Mouse (Mus musculus) testis, postnatal 14 days (tissue): ENCODE measurements at regions not wholly inside any gene's neighbourhood (a gene's known extent, or its start where the extent isn't known, plus 50 kb on each side); places are given as distances from the start of the nearest gene placed in this dataset.

Experiments
- DNase-seq: peaks from one replicate; pipeline ENCODE4 v3.0.0; 2021; ENCODE audit warnings: low spot score

- DNase-seq: no peak
These were observed 60.4 kb upstream of the Mbnl1 start for GRCm38 (mm10) chr3:60412206-60412605.

GRCm38 (mm10) chr3:60413749-60414148, 58.9 kb upstream of the Mbnl1 start:
- DNase-seq: no peak

DNA sequence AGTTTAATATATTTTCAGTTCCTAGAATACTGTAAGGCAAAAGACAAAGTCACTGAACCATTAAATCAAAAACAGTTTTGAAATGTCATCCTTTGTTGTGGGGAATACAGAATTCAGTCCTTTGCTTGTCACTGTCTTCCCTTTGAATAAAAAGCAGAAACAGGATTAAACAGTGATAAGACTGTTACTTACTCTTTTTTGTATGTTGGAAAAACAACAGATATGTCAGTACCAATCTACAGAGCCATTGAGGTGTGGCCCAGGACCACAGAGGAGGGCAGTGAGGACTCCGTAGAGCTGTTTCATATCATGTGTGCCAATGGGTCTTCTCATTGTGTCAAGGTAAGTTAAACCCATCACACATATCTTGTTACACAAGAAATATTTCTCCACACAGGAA, 55.6 kb upstream of the Mbnl1 start:
- DNase-seq: no peak

- no peak for DNase-seq
These were observed 54.0 kb upstream of the Mbnl1 start for GRCm38 (mm10) chr3:60418652-60419051.

- no peak for DNase-seq
These were observed 53.4 kb upstream of the Mbnl1 start for GRCm38 (mm10) chr3:60419216-60419615.
